Mouse (Mus musculus) right cerebral cortex, postnatal 14 days (tissue): ENCODE data around the gene Gm20683.

Experiments used
- DNase-seq: peaks from one replicate; pipeline ENCODE4 v3.0.0; 2022

Gene Gm20683

DNA sequence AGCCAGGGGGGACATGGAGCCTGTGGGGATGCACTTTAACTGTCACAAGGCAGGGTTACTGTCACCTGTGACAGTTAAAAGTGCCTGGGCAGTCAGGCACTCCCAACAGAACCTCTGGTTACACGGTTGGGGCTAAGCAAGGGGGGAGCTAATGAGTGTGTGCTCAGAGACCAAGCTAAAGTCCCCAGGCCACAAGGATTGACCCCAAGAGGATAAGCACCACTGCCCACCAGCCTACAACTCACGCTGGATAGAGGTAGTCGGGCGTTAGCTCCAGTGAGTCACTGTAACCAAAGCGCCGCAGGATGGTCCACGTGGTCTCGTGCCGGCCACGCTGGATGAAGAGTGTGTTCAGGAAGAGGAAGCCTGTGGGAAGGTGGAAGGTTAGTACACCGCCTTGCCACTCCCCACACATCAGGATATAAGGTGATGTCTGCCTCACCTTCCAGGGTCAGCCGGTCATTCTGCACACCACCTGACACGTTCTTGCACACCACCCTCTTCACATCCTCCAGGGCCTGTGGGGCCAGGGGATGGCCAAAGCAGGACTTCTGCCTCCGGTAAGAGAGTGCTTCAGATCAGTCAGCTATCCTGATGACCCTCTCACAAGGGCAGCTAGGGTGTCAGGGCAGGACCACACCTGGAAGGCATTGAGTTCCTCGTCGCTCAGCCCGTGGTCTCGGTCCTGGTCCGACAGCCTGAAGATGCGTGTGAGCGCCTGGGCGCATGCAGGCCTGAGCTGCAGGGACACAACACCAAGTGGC lies at the start of gene Gm20683:
Gene Gm20683 (minus strand): TSS at position 647 of the 764 bp plus-strand sequence.
- no peak for DNase-seq

GRCm38 (mm10) chr17:25888837-25889236 lies 47.3 kb upstream of the Gm20683 start:
- DNase-seq, result no peak

DNA sequence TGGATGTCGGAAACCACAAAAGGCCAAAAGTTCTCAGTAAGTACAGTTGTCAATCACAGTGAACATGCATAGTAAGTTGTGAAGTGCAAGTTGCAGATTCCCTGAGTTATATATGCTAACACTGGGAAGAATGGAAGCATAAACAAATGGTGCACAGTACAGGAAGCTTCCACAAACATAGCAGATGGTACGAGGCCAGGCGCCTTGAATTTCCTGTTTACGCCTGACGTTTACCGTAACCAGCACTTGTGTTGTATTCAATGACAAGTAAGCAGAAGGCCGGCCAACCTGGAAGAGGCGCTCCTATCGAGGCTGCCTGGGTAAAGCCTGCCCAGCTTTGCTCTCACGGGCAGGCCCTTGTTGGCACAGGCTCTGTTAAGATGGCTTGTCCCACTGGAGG lies 45.9 kb upstream of the Gm20683 start:
- no peak for DNase-seq

DNA sequence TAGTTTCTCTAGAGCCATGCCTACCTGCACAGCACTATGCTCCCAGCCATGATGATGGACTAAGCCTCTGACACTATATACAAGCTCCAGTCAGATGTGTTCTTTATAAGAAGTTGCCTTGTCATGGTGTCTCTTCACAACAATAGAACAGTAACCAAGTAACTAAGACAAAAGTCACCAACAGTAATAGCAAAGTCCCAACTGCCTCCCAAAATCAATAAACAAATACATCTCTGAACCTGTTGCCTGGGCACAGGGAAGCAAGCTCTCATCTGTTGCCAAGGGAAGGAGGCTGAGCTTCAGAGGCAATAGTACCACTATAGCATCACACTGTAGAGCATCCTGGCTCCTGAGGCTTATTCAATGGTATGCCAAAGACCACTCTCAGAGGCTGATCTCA lies 45.2 kb upstream of the Gm20683 start:
- DNase-seq, result no peak

- no peak for DNase-seq
Observed at GRCm38 (mm10) chr17:25885636-25886035, 44.1 kb upstream of the Gm20683 start.

- DNase-seq, result no peak
Observed at GRCm38 (mm10) chr17:25883824-25884223, 42.3 kb upstream of the Gm20683 start.

GRCm38 (mm10) chr17:25883268-25883667 lies 41.7 kb upstream of the Gm20683 start:
- no peak for DNase-seq

- DNase-seq, result no peak
Observed at GRCm38 (mm10) chr17:25882306-25882705, 40.7 kb upstream of the Gm20683 start.

- DNase-seq, result no peak
Observed at GRCm38 (mm10) chr17:25881691-25882090, 40.1 kb upstream of the Gm20683 start.

DNA sequence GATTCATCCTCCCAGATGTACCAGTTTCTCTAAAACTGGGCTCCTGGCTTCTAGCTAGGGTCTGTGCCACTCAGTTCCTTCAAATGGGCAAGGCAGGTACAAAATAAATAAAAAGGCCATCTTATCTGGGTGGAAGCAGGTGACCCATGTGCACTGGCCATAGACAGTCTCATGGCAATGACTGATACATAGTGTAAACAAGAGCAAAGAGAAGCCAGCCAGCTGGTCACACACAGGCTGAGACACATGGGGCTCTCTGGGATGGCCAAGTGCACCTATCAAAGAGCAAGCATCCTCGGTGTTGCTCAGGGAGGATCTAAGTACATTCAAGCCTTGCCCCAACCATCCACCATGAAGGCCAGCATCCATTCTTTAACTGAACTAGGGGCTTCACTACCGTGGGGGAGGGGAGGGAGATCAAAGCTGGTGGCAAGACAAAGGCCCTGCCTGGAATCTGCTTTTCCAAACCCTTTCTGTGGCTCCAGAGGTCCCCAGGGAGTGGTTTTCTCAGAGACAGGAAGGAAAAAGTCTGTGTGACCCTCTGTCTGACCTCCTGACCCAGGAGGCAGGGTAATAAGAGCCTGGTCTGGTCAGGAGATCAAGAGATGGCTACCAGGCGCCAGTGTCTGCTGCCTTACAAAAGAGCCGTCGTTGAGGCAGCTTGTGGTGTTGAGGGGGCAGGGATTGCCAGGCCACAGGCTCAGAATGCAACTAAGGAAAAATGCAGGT lies 39.5 kb upstream of the Gm20683 start:
- no peak for DNase-seq

- no peak for DNase-seq
Observed at GRCm38 (mm10) chr17:25880196-25880910, 38.8 kb upstream of the Gm20683 start, which contains the start of gene Wfikkn1. TSS of gene Wfikkn1 (minus strand) at chr17:25880858.

DNA sequence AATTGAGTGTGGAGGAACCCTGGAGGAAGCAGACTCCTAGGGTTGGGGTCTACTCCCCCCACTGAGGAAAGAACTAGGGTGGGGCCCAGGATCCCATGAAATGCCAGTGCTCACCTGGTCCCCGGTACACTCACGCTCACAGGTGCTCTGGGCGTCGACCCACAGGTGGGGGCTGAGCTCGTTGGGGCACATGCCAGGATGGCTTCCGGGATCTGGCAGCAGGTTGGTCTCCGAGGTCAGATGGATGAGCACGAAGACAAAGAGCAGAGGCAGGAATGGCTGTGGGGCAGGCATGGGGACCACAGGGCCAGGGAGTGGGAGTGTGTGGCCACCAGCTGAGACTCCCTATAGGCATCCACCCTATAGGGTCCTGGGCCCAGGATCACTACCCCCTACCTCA lies 38.2 kb upstream of the Gm20683 start:
- DNase-seq, result no peak

- peak; percentile 66 for DNase-seq
Observed at GRCm38 (mm10) chr17:25879261-25879660, 37.7 kb upstream of the Gm20683 start.

GRCm38 (mm10) chr17:25878611-25879180 lies 37.1 kb upstream of the Gm20683 start:
- no peak for DNase-seq

DNA sequence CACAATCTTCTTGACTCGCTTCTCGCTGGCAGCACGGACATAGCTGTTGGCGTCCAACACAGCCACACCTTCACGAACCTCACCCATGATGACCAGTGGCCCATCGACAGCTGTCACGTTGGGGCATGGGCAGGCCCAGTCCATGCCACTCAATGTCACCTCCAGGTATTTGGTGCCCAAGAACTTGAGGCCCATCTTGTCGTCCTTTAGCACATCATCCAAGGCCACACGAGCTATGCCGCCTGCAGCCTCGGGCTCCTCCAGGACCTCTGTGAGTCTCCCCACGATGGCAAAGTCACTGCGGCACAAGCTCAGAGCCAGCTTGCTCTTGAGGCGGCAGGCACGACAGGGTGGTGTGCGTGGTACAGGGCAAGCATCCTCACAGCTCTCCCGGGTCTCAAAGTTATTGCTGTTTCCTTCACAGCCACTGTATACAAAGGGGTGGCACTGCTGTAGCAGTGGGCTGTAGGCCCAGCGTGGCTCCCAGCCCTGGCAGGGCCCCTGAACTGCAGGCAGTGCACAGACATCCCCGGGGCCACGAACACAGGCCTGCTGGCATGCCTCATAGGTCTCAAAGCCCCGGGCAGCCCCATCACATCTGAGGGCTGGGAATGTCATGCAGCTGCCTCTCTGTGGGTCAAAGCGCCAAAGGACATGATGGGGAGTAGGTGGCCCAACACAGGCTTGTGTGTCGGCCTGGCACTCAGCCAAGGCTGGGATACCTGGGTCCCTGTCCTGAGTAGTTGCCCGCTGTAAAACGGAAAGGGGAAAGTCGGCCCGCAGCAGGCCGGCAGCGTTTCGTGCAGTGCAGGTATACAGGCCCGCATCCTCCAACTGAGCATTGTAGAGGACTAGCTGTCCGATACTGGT lies 36.4 kb upstream of the Gm20683 start:
- no peak for DNase-seq

DNA sequence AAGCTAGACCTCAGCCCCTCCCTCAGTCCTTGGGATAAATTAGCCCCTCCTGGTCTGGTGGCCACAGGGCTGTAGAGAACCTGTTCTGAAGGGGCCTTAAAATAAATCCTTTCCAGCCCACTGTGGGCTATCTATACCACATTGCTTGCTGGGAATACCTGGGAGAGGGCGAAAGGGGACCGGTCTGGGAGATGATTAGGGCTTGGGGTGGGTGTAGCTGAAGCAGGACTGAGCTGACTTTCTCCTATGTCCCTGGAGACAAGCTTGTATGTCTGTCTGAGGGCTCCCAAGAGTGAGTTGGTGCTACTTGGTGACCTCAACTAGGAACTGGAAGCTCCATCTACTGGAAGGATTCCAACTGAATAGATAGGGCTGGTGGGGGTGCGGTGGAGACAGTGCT lies 35.5 kb upstream of the Gm20683 start:
- DNase-seq, result no peak

GRCm38 (mm10) chr17:25876347-25876915 lies 34.9 kb upstream of the Gm20683 start:
- DNase-seq, result no peak

- peak; percentile 89 for DNase-seq
Observed at GRCm38 (mm10) chr17:25875171-25876136, 33.9 kb upstream of the Gm20683 start.

- DNase-seq, result peak; percentile 95
Observed at GRCm38 (mm10) chr17:25874721-25875170, 33.2 kb upstream of the Gm20683 start, which contains the start of gene Mettl26. TSS of gene Mettl26 (plus strand) at chr17:25875074.

DNA sequence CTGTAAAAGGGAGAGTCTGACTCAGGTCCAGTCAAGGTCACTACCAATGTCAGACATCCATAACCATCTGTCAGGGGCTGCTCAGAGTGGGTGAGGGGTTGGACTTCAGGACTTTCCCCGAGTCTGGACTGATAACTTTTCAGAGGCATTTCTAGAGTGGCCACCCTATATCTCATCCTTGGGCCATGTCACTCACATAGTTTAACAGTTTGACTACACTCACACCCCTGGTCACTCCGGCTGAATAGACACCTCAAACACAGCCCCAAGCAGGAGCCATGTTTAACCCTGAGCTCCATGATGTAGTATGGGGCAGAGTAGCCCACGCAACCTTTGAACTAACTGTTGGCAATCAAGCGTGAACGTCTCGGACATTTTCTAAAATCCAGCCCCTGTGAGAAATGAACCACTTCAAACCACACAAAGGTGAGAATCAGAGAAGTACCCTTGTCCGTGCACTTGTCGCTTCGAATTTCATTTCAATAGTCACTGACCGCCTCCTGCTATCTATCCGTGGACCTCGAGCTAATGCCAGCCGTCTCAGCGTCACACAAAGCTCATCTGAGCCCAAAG lies 32.7 kb upstream of the Gm20683 start:
- no peak for DNase-seq
